Mouse (Mus musculus) CH12.LX (cell line): ENCODE data around the gene Daam1. TPM values are rescaled to one million over a fixed set of nuclear protein-coding genes. Genes with fewer than 3 reads are reported as not detected.

Experiments used
- DNase-seq: peaks from one replicate; pipeline ENCODE4 v3.0.0-alpha.2; 2013; ENCODE audit errors: extremely low read depth
- H3K27ac ChIP-seq: 2 replicates; pipeline ENCODE4 v1.5.1; 2012; ENCODE audit warnings: low read depth, mild to moderate bottlenecking, control low read depth, moderate library complexity; ENCODE audit not compliant: insufficient read depth
- H3K27me3 ChIP-seq: replicated peaks from 2 replicates; pipeline ENCODE3; 2012; ENCODE audit warnings: inconsistent platforms
- H3K36me3 ChIP-seq, 2 experiments: replicated peaks in 1 of 2; 2 replicates each; pipeline versions ENCODE3 to v1.6.1; 2012; ENCODE audit warnings: inconsistent platforms in 1 of 2, low read length in 1 of 2, mild to moderate bottlenecking in 1 of 2, mixed read lengths in 1 of 2, moderate library complexity in 1 of 2; ENCODE audit not compliant: control insufficient read depth in 1 of 2, insufficient read depth in 1 of 2
- H3K4me1 ChIP-seq, 2 experiments: 2 replicates each; pipeline ENCODE4 v1.6.1; 2012; ENCODE audit warnings: inconsistent platforms in 1 of 2, moderate library complexity in 1 of 2; ENCODE audit not compliant: insufficient read depth in 2 of 2, control insufficient read depth in 1 of 2
- H3K4me2 ChIP-seq: 2 replicates; pipeline ENCODE4 v1.6.1; 2012; ENCODE audit warnings: low read depth, mild to moderate bottlenecking, control low read depth; ENCODE audit not compliant: poor library complexity, insufficient read depth, severe bottlenecking
- H3K4me3 ChIP-seq, 3 experiments: fragments of 150-350 bp in 1 of 3; sonication (generic) in 1 of 3; replicated peaks in 1 of 3; 2 replicates each; pipeline versions ENCODE3 to v1.5.1; 2011 to 2012; ENCODE audit warnings: low read depth in 2 of 3, low read length in 2 of 3, mild to moderate bottlenecking in 2 of 3, moderate library complexity in 2 of 3, control low read depth in 1 of 3, improper control_type of control experiment in 1 of 3, inconsistent platforms in 1 of 3, mixed read lengths in 1 of 3; ENCODE audit not compliant: poor library complexity in 1 of 3
- H3K79me2 ChIP-seq: replicated peaks from 2 replicates; pipeline ENCODE4 v1.6.1; 2012; ENCODE audit warnings: mild to moderate bottlenecking, moderate library complexity; ENCODE audit not compliant: control insufficient read depth, poor library complexity, insufficient read depth, severe bottlenecking; ENCODE audit errors: extremely low read depth
- H3K9ac ChIP-seq: 2 replicates; pipeline ENCODE4 v1.6.1; 2012; ENCODE audit warnings: low read depth, mild to moderate bottlenecking, control low read depth, moderate library complexity; ENCODE audit not compliant: insufficient read depth
- H3K9me3 ChIP-seq: replicated peaks from 2 replicates; pipeline ENCODE3; 2012; ENCODE audit warnings: low read length, inconsistent platforms, mixed read lengths
- CHD2 ChIP-seq: IDR thresholded peaks from 2 replicates; pipeline ENCODE4 v1.6.1; 2011; ENCODE audit warnings: low read length, improper control_type of control experiment
- CTCF ChIP-seq, 2 experiments: IDR thresholded peaks in 1 of 2; conservative IDR thresholded peaks in 1 of 2; 2 replicates each; pipeline ENCODE4 v1.5.1; 2011 to 2012; ENCODE audit warnings: low read depth in 2 of 2, low read length in 2 of 2, improper control_type of control experiment in 1 of 2, inconsistent platforms in 1 of 2, mild to moderate bottlenecking in 1 of 2, moderate library complexity in 1 of 2
- E2F4 ChIP-seq: IDR thresholded peaks from 2 replicates; pipeline ENCODE4 v1.6.1; 2011; ENCODE audit warnings: low read depth, low read length, improper control_type of control experiment; ENCODE audit not compliant: insufficient replicate concordance
- ELF1 ChIP-seq: IDR thresholded peaks from 2 replicates; pipeline ENCODE4 v1.6.1; 2014; ENCODE audit warnings: low read depth, mild to moderate bottlenecking, inconsistent platforms, low read length, improper control_type of control experiment
- EP300 ChIP-seq: IDR thresholded peaks from 2 replicates; pipeline ENCODE4 v1.6.1; 2011; ENCODE audit warnings: low read length, improper control_type of control experiment
- ETS1 ChIP-seq: conservative IDR thresholded peaks from 2 replicates; pipeline ENCODE4 v1.6.1; 2012; ENCODE audit warnings: low read depth, mild to moderate bottlenecking, inconsistent platforms, low read length, improper control_type of control experiment, moderate library complexity
- HCFC1 ChIP-seq: IDR thresholded peaks from 2 replicates; pipeline ENCODE4 v1.6.1; 2012; ENCODE audit warnings: low read depth, mild to moderate bottlenecking, inconsistent platforms, low read length, improper control_type of control experiment
- JUN ChIP-seq: IDR thresholded peaks from 2 replicates; pipeline ENCODE4 v1.6.1; 2011; ENCODE audit warnings: low read depth, mild to moderate bottlenecking, low read length, improper control_type of control experiment, moderate library complexity; ENCODE audit not compliant: insufficient read depth
- JUND ChIP-seq: conservative IDR thresholded peaks from 2 replicates; pipeline ENCODE4 v1.6.1; 2011; ENCODE audit warnings: low read depth, low read length, improper control_type of control experiment
- KAT2A ChIP-seq: IDR thresholded peaks from 2 replicates; pipeline ENCODE4 v1.6.1; 2012; ENCODE audit warnings: low read length, improper control_type of control experiment, inconsistent platforms; ENCODE audit not compliant: insufficient replicate concordance
- MAZ ChIP-seq: IDR thresholded peaks from 2 replicates; pipeline ENCODE4 v1.6.1; 2012; ENCODE audit warnings: low read depth, mild to moderate bottlenecking, inconsistent platforms, low read length, improper control_type of control experiment, moderate library complexity
- MXI1 ChIP-seq: IDR thresholded peaks from 2 replicates; pipeline ENCODE4 v1.6.1; 2011; ENCODE audit warnings: mild to moderate bottlenecking, low read depth, low read length, improper control_type of control experiment
- NRF1 ChIP-seq: IDR thresholded peaks from 2 replicates; pipeline ENCODE4 v1.6.1; 2014; ENCODE audit warnings: low read depth, mild to moderate bottlenecking, inconsistent platforms, low read length, improper control_type of control experiment, moderate library complexity
- RAD21 ChIP-seq: IDR thresholded peaks from 2 replicates; pipeline ENCODE4 v1.6.1; 2011; ENCODE audit warnings: low read depth, mild to moderate bottlenecking, low read length, improper control_type of control experiment, moderate library complexity
- RCOR1 ChIP-seq: conservative IDR thresholded peaks from 2 replicates; pipeline ENCODE4 v1.6.1; 2012; ENCODE audit warnings: low read depth, mild to moderate bottlenecking, inconsistent platforms, low read length, improper control_type of control experiment
- SIN3A ChIP-seq: IDR thresholded peaks from 2 replicates; pipeline ENCODE4 v1.6.1; 2012; ENCODE audit warnings: low read length, improper control_type of control experiment, inconsistent platforms
- SMC3 ChIP-seq: IDR thresholded peaks from 2 replicates; pipeline ENCODE4 v1.6.1; 2011; ENCODE audit warnings: low read depth, low read length, improper control_type of control experiment
- TBP ChIP-seq: conservative IDR thresholded peaks from 2 replicates; pipeline ENCODE4 v1.6.1; 2011; ENCODE audit warnings: low read depth, low read length, improper control_type of control experiment
- UBTF ChIP-seq: IDR thresholded peaks from 2 replicates; pipeline ENCODE4 v1.6.1; 2012; ENCODE audit warnings: low read depth, mild to moderate bottlenecking, inconsistent platforms, low read length, improper control_type of control experiment, moderate library complexity
- USF2 ChIP-seq: conservative IDR thresholded peaks from 2 replicates; pipeline ENCODE4 v1.6.1; 2011; ENCODE audit warnings: low read depth, low read length, improper control_type of control experiment
- ZKSCAN1 ChIP-seq: IDR thresholded peaks from 2 replicates; pipeline ENCODE4 v1.6.1; 2012; ENCODE audit warnings: low read depth, inconsistent platforms, low read length, improper control_type of control experiment, borderline replicate concordance
- dilution Hi-C: fragments of 300-500 bp; cut with MboI; formaldehyde crosslinking; loops from 2 replicates; pipeline ENCODE4 v1.14.3; 2020; ENCODE audit warnings: low sequenced_read_pairs; ENCODE audit not compliant: extremely low pct_unique_long_range_greater_than_20kb, extremely low pct_ligation_motif_present
- in situ Hi-C: fragments of 300-500 bp; cut with MboI; formaldehyde crosslinking; loops from 3 replicates; pipeline ENCODE4 v1.14.3; 2019; ENCODE audit warnings: low sequenced_read_pairs, low pct_ligation_motif_present, low pct_unique_long_range_greater_than_20kb, mixed read lengths
- polyA plus RNA-seq: library from polyadenylated mRNA; unstranded; fragments of >175 nt; gene quantifications from 2 replicates; pipeline ENCODE4 v1.2.1, GENCODE M21; 2012; ENCODE audit warnings: low read depth; ENCODE audit not compliant: insufficient read length
- total RNA-seq, 2 experiments: library from RNA; depleted of rRNA; stranded (reverse); fragments of 300-350 nt in 1 of 2; fragments of >200 nt in 1 of 2; gene quantifications; 2 replicates each; pipeline ENCODE4 v1.2.3; 2012 to 2014

Gene Daam1
- total and polyA plus RNA-seq, 3 experiments = 10.7 to 27.9 (median 23.6) TPM

- Histone ChIP-seq H3K9me3 (no peaks in the 10 kb centered on the region), H3K79me2 (no peaks in the 10 kb centered on the region; the same call in 1 of the 2 replicates), H3K4me3 (no peak overlapping the region), H3K4me1 (peaks cover 7 to 18% of the 10 kb centered on the region in 2 experiments; a peak in 3 of 4 replicates), H3K27me3 (no peaks in the 10 kb centered on the region), H3K27ac (no peak overlapping the region), H3K9ac (no peak overlapping the region), H3K36me3 (no peaks in the 10 kb centered on the region), H3K4me2 (no peak overlapping the region)
- in situ Hi-C loops (no loop called here), dilution Hi-C loops (no loop called here)
- no peak for DNase-seq
- no peak for TF ChIP-seq RAD21
- TF ChIP-seq HCFC1 = no peak
- no peak for TF ChIP-seq KAT2A
- TF ChIP-seq UBTF = no peak
- no peak for TF ChIP-seq SMC3
- no peak for TF ChIP-seq ETS1
- TF ChIP-seq JUND = no peak
- TF ChIP-seq ELF1 = no peak
- TF ChIP-seq MAZ = no peak
- no peak for TF ChIP-seq NRF1
- no peak for TF ChIP-seq USF2
- TF ChIP-seq SIN3A = no peak
- TF ChIP-seq CTCF (conservative IDR thresholded peaks at IDR 0.05 in 1 of 2, IDR thresholded peaks at IDR 0.05 in 1 of 2; ENCODE audit: low read depth in 2 of 2, low read length in 2 of 2) = no peak
- TF ChIP-seq E2F4 = no peak
- TF ChIP-seq EP300 = no peak
- no peak for TF ChIP-seq TBP
- no peak for TF ChIP-seq RCOR1
- TF ChIP-seq JUN = no peak
- TF ChIP-seq ZKSCAN1 = no peak
- TF ChIP-seq MXI1 = no peak
These were observed 35.3 kb upstream of the Daam1 start for GRCm38 (mm10) chr12:71795626-71796025.

- Histone ChIP-seq H3K27me3 (no peaks in the 10 kb centered on the region), H3K27ac (no peak overlapping the region), H3K36me3 (no peaks in the 10 kb centered on the region), H3K4me3 (no peak overlapping the region), H3K9ac (no peak overlapping the region), H3K79me2 (no peaks in the 10 kb centered on the region; the same call in 1 of the 2 replicates), H3K9me3 (no peaks in the 10 kb centered on the region), H3K4me2 (no peak overlapping the region), H3K4me1 (peaks cover 7 to 26% of the 10 kb centered on the region in 2 experiments; a peak in 3 of 4 replicates)
- DNase-seq = no peak
- dilution Hi-C loops (no loop called here), in situ Hi-C loops (no loop called here)
- TF ChIP-seq SMC3 = no peak
- peak; percentile 22; the same call in 1 of the 2 replicates for TF ChIP-seq CHD2
- TF ChIP-seq JUN = no peak
These were observed 34.4 kb upstream of the Daam1 start for GRCm38 (mm10) chr12:71796517-71796916.
